Mouse (Mus musculus): Measurements from ENCODE around the gene Gm49361. TPM values are rescaled to one million over a fixed set of nuclear protein-coding genes. Genes with fewer than 3 reads are reported as not detected.

Gene Gm49361
- total and polyA plus RNA-seq, 2 experiments = not detected

GRCm38 (mm10) chr14:57686647-57687046, 59.3 kb downstream of the Gm49361 start:
- no peak overlapping the region for H3K4me3 ChIP-seq (ENCODE audit: insufficient read depth, low read depth, low read length)
- no peaks in the 10 kb centered on the region for H3K27me3 ChIP-seq (ENCODE audit: control insufficient read depth, insufficient read depth, low read length)
- TF ChIP-seq POLR2A (IDR thresholded peaks at IDR 0.05; ENCODE audit: extremely low read depth, insufficient read depth, low read length) (no peak), CTCF (IDR thresholded peaks at IDR 0.05; ENCODE audit: low read depth, low read length) (no peak)
- H3K4me1 ChIP-seq (ENCODE audit: control insufficient read depth, insufficient read depth, low read length) = no peaks in the 10 kb centered on the region
- peaks cover 14% of the 10 kb centered on the region for H3K36me3 ChIP-seq (ENCODE audit: control insufficient read depth, insufficient read depth, low read length)
- no peak overlapping the region for H3K9ac ChIP-seq (ENCODE audit: low read depth, low read length)
- no peak for DNase-seq (ENCODE audit: extremely low read depth, low read depth, low spot score)
- 93% methylated on average over 6 of the region's 6 CpGs for WGBS
- no peak overlapping the region for H3K27ac ChIP-seq (replicated peaks; ENCODE audit: insufficient read depth, low read depth, low read length)
- no peaks in the 10 kb centered on the region for H3K79me2 ChIP-seq (ENCODE audit: control insufficient read depth, insufficient read depth, low read length)

- no peaks in the 10 kb centered on the region for H3K27me3 ChIP-seq (ENCODE audit: control insufficient read depth, insufficient read depth, low read length)
- H3K36me3 ChIP-seq (ENCODE audit: control insufficient read depth, insufficient read depth, low read length) = peaks cover 2% of the 10 kb centered on the region; the same call in 1 of the 2 replicates
- no peaks in the 10 kb centered on the region for H3K4me1 ChIP-seq (ENCODE audit: control insufficient read depth, insufficient read depth, low read length)
- 3% methylated on average over 1 of the region's 1 CpGs for WGBS
- no peak overlapping the region for H3K9ac ChIP-seq (ENCODE audit: low read depth, low read length)
- H3K4me3 ChIP-seq (ENCODE audit: insufficient read depth, low read depth, low read length) = no peak overlapping the region
- TF ChIP-seq CTCF (IDR thresholded peaks at IDR 0.05; ENCODE audit: low read depth, low read length) (peak; percentile 57; the same call in 1 of the 2 replicates), POLR2A (IDR thresholded peaks at IDR 0.05; ENCODE audit: extremely low read depth, insufficient read depth, low read length) (no peak)
- no peak overlapping the region for H3K27ac ChIP-seq (replicated peaks; ENCODE audit: insufficient read depth, low read depth, low read length)
- peak; percentile 26 for DNase-seq (ENCODE audit: extremely low read depth, low read depth, low spot score)
- H3K79me2 ChIP-seq (ENCODE audit: control insufficient read depth, insufficient read depth, low read length) = no peaks in the 10 kb centered on the region
Observed at GRCm38 (mm10) chr14:57684579-57684978, 61.3 kb downstream of the Gm49361 start.

GRCm38 (mm10) chr14:57682751-57683150, 63.2 kb downstream of the Gm49361 start:
- H3K36me3 ChIP-seq (ENCODE audit: control insufficient read depth, insufficient read depth, low read length) = no peaks in the 10 kb centered on the region
- H3K79me2 ChIP-seq (ENCODE audit: control insufficient read depth, insufficient read depth, low read length) = no peaks in the 10 kb centered on the region
- no peak for DNase-seq (ENCODE audit: extremely low read depth, low read depth, low spot score)
- H3K9ac ChIP-seq (ENCODE audit: low read depth, low read length) = no peak overlapping the region
- H3K4me1 ChIP-seq (ENCODE audit: control insufficient read depth, insufficient read depth, low read length) = no peaks in the 10 kb centered on the region
- no peaks in the 10 kb centered on the region for H3K27me3 ChIP-seq (ENCODE audit: control insufficient read depth, insufficient read depth, low read length)
- 81% methylated on average over 4 of the region's 4 CpGs for WGBS
- no peak overlapping the region for H3K27ac ChIP-seq (replicated peaks; ENCODE audit: insufficient read depth, low read depth, low read length)
- H3K4me3 ChIP-seq (ENCODE audit: insufficient read depth, low read depth, low read length) = no peak overlapping the region
- no peak for TF ChIP-seq CTCF (IDR thresholded peaks at IDR 0.05; ENCODE audit: low read depth, low read length)
- no peak for TF ChIP-seq POLR2A (IDR thresholded peaks at IDR 0.05; ENCODE audit: extremely low read depth, insufficient read depth, low read length)

- Histone ChIP-seq H3K27me3 (ENCODE audit: control insufficient read depth, insufficient read depth, low read length) (no peaks in the 10 kb centered on the region), H3K79me2 (ENCODE audit: control insufficient read depth, insufficient read depth, low read length) (no peaks in the 10 kb centered on the region), H3K4me1 (ENCODE audit: control insufficient read depth, insufficient read depth, low read length) (no peaks in the 10 kb centered on the region), H3K36me3 (ENCODE audit: control insufficient read depth, insufficient read depth, low read length) (no peaks in the 10 kb centered on the region), H3K9ac (ENCODE audit: low read depth, low read length) (no peak overlapping the region), H3K4me3 (ENCODE audit: insufficient read depth, low read depth, low read length) (no peak overlapping the region), H3K27ac (replicated peaks; ENCODE audit: insufficient read depth, low read depth, low read length) (no peak overlapping the region)
- WGBS = 42% methylated on average over 5 of the region's 5 CpGs
- peak; percentile 43 for DNase-seq (ENCODE audit: extremely low read depth, low read depth, low spot score)
- TF ChIP-seq CTCF (IDR thresholded peaks at IDR 0.05; ENCODE audit: low read depth, low read length) (peak; percentile 75), POLR2A (IDR thresholded peaks at IDR 0.05; ENCODE audit: extremely low read depth, insufficient read depth, low read length) (no peak)
Observed at GRCm38 (mm10) chr14:57679958-57680535, 65.9 kb downstream of the Gm49361 start.

- no peak for TF ChIP-seq POLR2A (IDR thresholded peaks at IDR 0.05; ENCODE audit: extremely low read depth, insufficient read depth, low read length)
- TF ChIP-seq CTCF (IDR thresholded peaks at IDR 0.05; ENCODE audit: low read depth, low read length) = no peak
- 29% methylated on average over 1 of the region's 1 CpGs for WGBS
- Histone ChIP-seq H3K27me3 (ENCODE audit: control insufficient read depth, insufficient read depth, low read length) (no peaks in the 10 kb centered on the region), H3K36me3 (ENCODE audit: control insufficient read depth, insufficient read depth, low read length) (no peaks in the 10 kb centered on the region), H3K79me2 (ENCODE audit: control insufficient read depth, insufficient read depth, low read length) (no peaks in the 10 kb centered on the region), H3K4me1 (ENCODE audit: control insufficient read depth, insufficient read depth, low read length) (no peaks in the 10 kb centered on the region), H3K27ac (replicated peaks; ENCODE audit: insufficient read depth, low read depth, low read length) (no peak overlapping the region), H3K4me3 (ENCODE audit: insufficient read depth, low read depth, low read length) (no peak overlapping the region), H3K9ac (ENCODE audit: low read depth, low read length) (no peak overlapping the region)
- no peak for DNase-seq (ENCODE audit: extremely low read depth, low read depth, low spot score)
Observed at GRCm38 (mm10) chr14:57679523-57679922, 66.4 kb downstream of the Gm49361 start.

- no peak overlapping the region for H3K27ac ChIP-seq (replicated peaks; ENCODE audit: insufficient read depth, low read depth, low read length)
- DNase-seq (ENCODE audit: extremely low read depth, low read depth, low spot score) = no peak
- H3K36me3 ChIP-seq (ENCODE audit: control insufficient read depth, insufficient read depth, low read length) = no peaks in the 10 kb centered on the region
- H3K79me2 ChIP-seq (ENCODE audit: control insufficient read depth, insufficient read depth, low read length) = no peaks in the 10 kb centered on the region
- H3K9ac ChIP-seq (ENCODE audit: low read depth, low read length) = no peak overlapping the region
- 79% methylated on average over 2 of the region's 2 CpGs for WGBS
- TF ChIP-seq POLR2A (IDR thresholded peaks at IDR 0.05; ENCODE audit: extremely low read depth, insufficient read depth, low read length) = no peak
- TF ChIP-seq CTCF (IDR thresholded peaks at IDR 0.05; ENCODE audit: low read depth, low read length) = no peak
- no peak overlapping the region for H3K4me3 ChIP-seq (ENCODE audit: insufficient read depth, low read depth, low read length)
- H3K4me1 ChIP-seq (ENCODE audit: control insufficient read depth, insufficient read depth, low read length) = no peaks in the 10 kb centered on the region
- no peaks in the 10 kb centered on the region for H3K27me3 ChIP-seq (ENCODE audit: control insufficient read depth, insufficient read depth, low read length)
Observed at GRCm38 (mm10) chr14:57675481-57675880, 70.4 kb downstream of the Gm49361 start.
